Mouse (Mus musculus) cerebellum, adult 2 months (tissue): ENCODE results near the gene Dhdds.

ENCODE experiments used
- CTCF ChIP-seq: fragments of 200-500 bp; IDR thresholded peaks from 2 replicates; pipeline ENCODE4 v1.5.1; 2011; ENCODE audit warnings: low read depth, mild to moderate bottlenecking, control low read depth, low read length, moderate library complexity, borderline replicate concordance; ENCODE audit not compliant: insufficient read depth
- POLR2A ChIP-seq: fragments of 200-500 bp; IDR thresholded peaks from 2 replicates; pipeline ENCODE4 v1.6.1; 2011; ENCODE audit warnings: low read length, control low read depth, borderline replicate concordance; ENCODE audit not compliant: insufficient read depth

GRCm38 (mm10) chr4:133982936-133983335, 17.8 kb downstream of the Dhdds start:
- TF ChIP-seq POLR2A (no peak), CTCF (no peak)
